Mouse (Mus musculus) embryonic facial prominence, embryonic 11.5 days (tissue): Measurements from ENCODE around the gene Baiap3. TPM values are rescaled to one million over a fixed set of nuclear protein-coding genes. Genes with fewer than 3 reads are reported as not detected.

Experiments used
- ATAC-seq: fragments of 200-750 bp; cut with Nextera tagmentation; replicated peaks from 2 replicates; pipeline ENCODE4 v1.8.0; 2017; ENCODE audit warnings: low read depth; ENCODE audit not compliant: insufficient number of reproducible peaks, low FRiP score, low TSS enrichment
- DNase-seq: peaks from one replicate; pipeline ENCODE4 v3.0.0-alpha.2; 2015; ENCODE audit warnings: low spot score
- H3K27ac ChIP-seq: fragments of 300-500 bp; sonication (generic); replicated peaks from 2 replicates; pipeline ENCODE4 v1.5.1; 2014; ENCODE audit warnings: mild to moderate bottlenecking, low read depth, low read length, control low read depth
- H3K27me3 ChIP-seq: fragments of 300-500 bp; sonication (generic); 2 replicates; pipeline ENCODE4 v1.6.1; 2014; ENCODE audit warnings: mild to moderate bottlenecking, low read length, moderate library complexity, mixed read lengths; ENCODE audit not compliant: control insufficient read depth, insufficient read depth
- H3K36me3 ChIP-seq: fragments of 300-500 bp; sonication (generic); replicated peaks from 2 replicates; pipeline ENCODE4 v1.6.1; 2014; ENCODE audit warnings: low read depth, mild to moderate bottlenecking, low read length, moderate library complexity, mixed read lengths; ENCODE audit not compliant: control insufficient read depth, insufficient read depth
- H3K4me1 ChIP-seq: fragments of 300-500 bp; sonication (generic); 2 replicates; pipeline ENCODE4 v1.6.1; 2014; ENCODE audit warnings: low read length, mixed read lengths; ENCODE audit not compliant: control insufficient read depth, insufficient read depth
- H3K4me2 ChIP-seq: fragments of 300-500 bp; sonication (generic); 2 replicates; pipeline ENCODE4 v1.6.1; 2014; ENCODE audit warnings: low read depth, mild to moderate bottlenecking, control low read depth, low read length, moderate library complexity
- H3K4me3 ChIP-seq: fragments of 300-500 bp; sonication (generic); 2 replicates; pipeline ENCODE4 v1.5.1; 2014; ENCODE audit warnings: low read depth, low read length, control low read depth
- H3K9ac ChIP-seq: fragments of 300-500 bp; sonication (generic); replicated peaks from 2 replicates; pipeline ENCODE4 v1.6.1; 2014; ENCODE audit warnings: mild to moderate bottlenecking, control low read depth, low read length
- H3K9me3 ChIP-seq: fragments of 300-500 bp; sonication (generic); replicated peaks from 2 replicates; pipeline ENCODE4 v1.6.1; 2016; ENCODE audit warnings: mild to moderate bottlenecking, low read length, inconsistent platforms, mixed read lengths; ENCODE audit not compliant: control insufficient read depth
- WGBS: fragments of 180-500 bp; shearing (Covaris S2); extraction: QIAGEN DNeasy Blood & Tissue Kit; methylation state at CpG from one replicate; pipeline ENCODE4 v1.1.7; 2014; 5-methylcytosine and 5-hydroxymethylcytosine counted together
- polyA plus RNA-seq: library from polyadenylated mRNA; unstranded; fragments of >200 nt; fragmentation: Nextera tagmentation; extraction: Ambion mirVana; gene quantifications from 2 replicates; pipeline ENCODE4 v1.2.1, GENCODE M21; 2014

Baiap3 gene
- polyA plus RNA-seq, result 0.45 and 0.66 TPM in 2 replicates

DNA sequence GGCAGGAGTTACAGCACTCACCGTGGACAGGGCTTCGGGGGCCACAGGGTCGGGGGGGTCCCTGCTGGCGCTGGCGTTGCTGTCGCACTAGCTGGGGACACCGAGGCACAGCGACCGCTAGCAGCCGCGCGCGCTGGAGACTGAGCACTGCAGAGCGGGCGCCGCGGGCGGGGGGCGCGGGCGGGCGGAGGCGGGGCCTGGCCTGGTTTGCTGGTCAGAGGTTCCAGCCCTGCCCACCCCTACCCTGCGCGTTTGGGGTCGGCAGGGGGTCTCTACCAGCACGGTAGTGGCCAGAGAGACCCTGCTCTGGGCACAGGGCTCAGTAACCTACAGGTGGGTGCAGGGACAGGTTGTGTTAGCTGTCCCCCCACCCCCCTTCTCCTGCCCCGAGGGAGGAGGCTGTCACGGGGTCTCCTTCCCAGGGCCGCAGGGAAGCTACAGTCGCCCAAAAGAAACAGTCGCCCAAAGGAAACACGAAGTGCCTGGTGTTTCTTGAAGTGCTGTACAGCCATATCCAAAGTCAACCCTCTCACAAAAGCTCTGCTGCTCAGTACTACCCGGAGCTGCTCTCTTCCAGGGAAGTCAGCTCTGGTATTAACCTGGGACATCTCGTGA lies at the start of gene Baiap3:
TSS of gene Baiap3 (minus strand) at position 225 of the 615 bp plus-strand sequence.
- Histone ChIP-seq H3K4me1 (peaks cover 6% of the 10 kb centered on the region), H3K36me3 (no peaks in the 10 kb centered on the region; the same call in 1 of the 2 replicates), H3K4me3 (peak within 1 kb of the TSS; percentile 36), H3K9ac (peak within 1 kb of the TSS; percentile 23), H3K27ac (no peak within 1 kb of the TSS), H3K27me3 (peaks cover 17% of the 10 kb centered on the region), H3K4me2 (peak within 1 kb of the TSS; percentile 61), H3K9me3 (no peaks in the 10 kb centered on the region)
- DNase-seq (peak; percentile 44), ATAC-seq (peak; percentile 54; the same call in 1 of the 2 replicates)
- WGBS, result 8% methylated on average over 27 of the region's 35 CpGs

DNA sequence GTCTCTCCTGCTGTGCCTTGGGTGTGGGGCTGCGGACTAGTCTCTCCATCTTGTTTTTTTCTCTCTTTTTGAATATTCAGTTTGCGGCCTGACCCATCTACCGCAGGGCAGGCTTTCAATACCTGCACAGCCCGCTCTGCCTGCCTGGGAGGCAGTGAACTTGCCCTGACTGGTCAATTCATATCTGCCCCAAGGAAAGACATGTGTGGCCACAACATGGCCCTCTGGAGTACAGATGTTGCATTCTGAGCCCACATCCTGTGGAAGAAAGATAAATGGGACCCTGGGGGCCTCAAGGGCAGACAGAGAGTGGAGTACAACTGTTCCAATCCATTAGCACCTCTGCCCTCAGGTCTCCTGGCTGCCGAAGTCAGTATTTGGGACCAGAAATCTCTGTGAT lies 41.9 kb upstream of the Baiap3 start, which contains the start of gene Prss34:
TSS of gene Prss34 (plus strand) at position 301 of the 400 bp plus-strand sequence.
- Histone ChIP-seq H3K27me3 (no peaks in the 10 kb centered on the region), H3K27ac (no peak within 1 kb of the TSS), H3K4me2 (no peak within 1 kb of the TSS), H3K4me1 (no peaks in the 10 kb centered on the region), H3K36me3 (no peaks in the 10 kb centered on the region), H3K9me3 (no peaks in the 10 kb centered on the region), H3K9ac (no peak within 1 kb of the TSS), H3K4me3 (no peak within 1 kb of the TSS)
- ATAC-seq, result no peak
- DNase-seq, result no peak
- WGBS, result 74% methylated on average over 5 of the region's 5 CpGs

DNA sequence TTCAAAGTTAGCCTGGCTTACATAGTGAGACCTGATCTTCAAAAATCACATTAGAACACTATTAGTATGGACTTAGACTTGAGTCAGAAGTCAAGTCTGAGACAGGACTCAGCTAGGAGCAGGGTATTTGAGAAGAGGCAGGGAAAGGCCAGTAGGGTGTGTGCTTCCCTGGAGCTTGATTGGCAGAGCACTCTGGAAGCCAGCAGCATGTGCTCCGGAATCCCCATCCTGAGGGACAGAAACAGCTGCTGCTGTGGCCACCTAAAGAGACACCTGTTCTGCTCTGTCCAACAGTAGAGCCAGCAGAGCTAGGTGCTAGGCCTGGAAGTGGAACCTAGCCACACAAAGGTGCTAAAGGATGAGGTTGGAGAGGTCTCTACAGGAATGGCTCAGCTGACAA lies 37.9 kb upstream of the Baiap3 start:
- DNase-seq (no peak), ATAC-seq (no peak)
- no peak overlapping the region for H3K27ac ChIP-seq
- no peaks in the 10 kb centered on the region for H3K36me3 ChIP-seq
- WGBS, result 60% methylated on average over 1 of the region's 1 CpGs
- H3K4me2 ChIP-seq, result no peak overlapping the region
- H3K4me3 ChIP-seq, result no peak overlapping the region
- no peaks in the 10 kb centered on the region for H3K27me3 ChIP-seq
- H3K9ac ChIP-seq, result no peak overlapping the region
- H3K4me1 ChIP-seq, result no peaks in the 10 kb centered on the region
- no peaks in the 10 kb centered on the region for H3K9me3 ChIP-seq

DNA sequence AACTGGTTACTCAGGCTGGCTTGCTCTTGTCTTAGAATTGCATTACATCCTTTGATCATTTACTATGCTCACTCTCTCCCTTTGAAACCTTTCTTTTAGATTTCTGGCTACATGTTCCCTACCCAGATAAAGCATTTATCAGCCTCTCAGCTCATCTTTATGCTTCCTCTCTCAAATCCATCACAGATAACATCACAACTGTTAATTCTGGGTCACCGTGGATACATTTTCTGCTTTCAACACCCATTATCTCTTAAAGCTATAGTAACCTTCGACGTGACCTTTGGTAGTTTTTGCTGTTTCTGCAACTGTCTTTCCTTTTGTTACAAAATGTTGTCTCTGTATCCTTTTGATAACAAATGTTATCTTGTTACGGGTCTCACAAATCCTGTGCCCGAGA lies 37.3 kb upstream of the Baiap3 start:
- Histone ChIP-seq H3K9ac (no peak overlapping the region), H3K4me3 (no peak overlapping the region), H3K4me1 (no peaks in the 10 kb centered on the region), H3K4me2 (no peak overlapping the region), H3K36me3 (no peaks in the 10 kb centered on the region), H3K9me3 (no peaks in the 10 kb centered on the region), H3K27me3 (no peaks in the 10 kb centered on the region), H3K27ac (no peak overlapping the region)
- DNase-seq (no peak), ATAC-seq (no peak)
- WGBS, result 79% methylated on average over 5 of the region's 5 CpGs

DNA sequence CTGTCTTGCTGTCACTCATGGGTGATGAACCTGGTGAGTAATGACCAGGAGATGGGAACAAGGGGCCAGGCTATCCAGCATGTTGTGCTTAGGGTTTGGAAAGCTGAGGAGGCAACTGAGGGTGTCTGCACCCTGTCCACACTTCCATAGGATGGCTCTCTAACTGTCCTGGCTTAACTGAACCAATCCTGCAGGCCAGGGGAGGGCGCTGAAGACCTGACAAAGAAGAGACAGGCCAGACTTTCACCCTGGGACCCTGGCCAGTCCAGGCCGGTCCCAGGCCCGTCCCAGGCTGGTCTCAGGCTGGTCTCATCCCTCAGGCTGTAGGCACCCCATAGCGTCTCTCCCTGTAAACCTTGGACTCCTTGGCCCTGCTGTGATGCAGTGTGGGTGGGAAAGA lies 34.2 kb upstream of the Baiap3 start:
- no peak overlapping the region for H3K4me2 ChIP-seq
- H3K4me1 ChIP-seq, result no peaks in the 10 kb centered on the region
- WGBS, result 12% methylated on average over 4 of the region's 4 CpGs
- no peaks in the 10 kb centered on the region for H3K36me3 ChIP-seq
- no peak overlapping the region for H3K4me3 ChIP-seq
- ATAC-seq (no peak), DNase-seq (no peak)
- H3K27ac ChIP-seq, result no peak overlapping the region
- H3K27me3 ChIP-seq, result no peaks in the 10 kb centered on the region
- H3K9ac ChIP-seq, result no peak overlapping the region
- H3K9me3 ChIP-seq, result no peaks in the 10 kb centered on the region

DNA sequence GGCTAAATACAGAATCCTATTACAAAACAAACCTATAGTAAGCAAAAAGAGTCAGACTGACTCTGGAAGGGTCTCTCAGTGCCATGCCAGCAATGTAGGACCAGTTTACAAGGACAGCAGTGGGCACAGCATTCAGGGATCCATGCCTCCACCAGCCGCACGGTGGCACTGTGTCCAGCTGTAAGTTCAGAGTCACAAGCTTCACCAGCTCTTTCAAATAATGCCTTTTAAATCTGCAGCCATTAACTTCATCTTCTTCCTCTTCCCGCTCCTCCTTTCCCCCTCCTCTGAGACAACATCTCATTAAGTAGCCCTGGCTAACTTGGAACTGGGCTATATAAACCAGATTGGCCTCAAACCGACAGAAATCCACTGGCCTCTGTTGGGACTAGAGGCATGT lies 32.7 kb upstream of the Baiap3 start:
- DNase-seq, result peak; percentile 67
- WGBS, result 23% methylated on average over 4 of the region's 4 CpGs
- Histone ChIP-seq H3K4me2 (no peak overlapping the region), H3K36me3 (no peaks in the 10 kb centered on the region), H3K9me3 (no peaks in the 10 kb centered on the region), H3K27me3 (no peaks in the 10 kb centered on the region), H3K27ac (no peak overlapping the region), H3K9ac (no peak overlapping the region), H3K4me3 (no peak overlapping the region), H3K4me1 (no peaks in the 10 kb centered on the region)
- ATAC-seq, result no peak

DNA sequence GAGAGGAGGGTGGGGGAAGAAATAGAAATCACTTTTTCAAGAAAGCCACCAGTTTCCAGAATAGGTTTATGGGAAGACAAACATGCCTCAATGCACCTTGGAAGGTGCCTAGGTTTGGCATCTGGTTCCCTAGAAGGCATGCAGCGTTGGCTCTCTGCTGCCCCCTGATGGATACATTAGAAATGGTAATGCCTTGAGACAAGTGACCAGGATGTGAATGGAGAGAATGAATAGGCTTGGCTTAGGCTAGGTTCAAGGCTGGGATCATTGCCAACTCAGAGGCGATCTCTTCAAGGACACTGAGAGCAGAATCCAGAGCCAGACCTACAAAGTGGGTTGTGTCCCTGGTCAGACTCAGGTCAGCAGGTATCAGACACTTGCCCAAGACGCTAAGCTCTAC lies 28.9 kb upstream of the Baiap3 start:
- Histone ChIP-seq H3K4me2 (no peak overlapping the region), H3K27me3 (no peaks in the 10 kb centered on the region), H3K9me3 (no peaks in the 10 kb centered on the region), H3K36me3 (no peaks in the 10 kb centered on the region), H3K27ac (no peak overlapping the region), H3K9ac (no peak overlapping the region), H3K4me3 (no peak overlapping the region), H3K4me1 (no peaks in the 10 kb centered on the region)
- peak; percentile 85 for DNase-seq
- 17% methylated on average over 3 of the region's 3 CpGs for WGBS
- no peak for ATAC-seq

DNA sequence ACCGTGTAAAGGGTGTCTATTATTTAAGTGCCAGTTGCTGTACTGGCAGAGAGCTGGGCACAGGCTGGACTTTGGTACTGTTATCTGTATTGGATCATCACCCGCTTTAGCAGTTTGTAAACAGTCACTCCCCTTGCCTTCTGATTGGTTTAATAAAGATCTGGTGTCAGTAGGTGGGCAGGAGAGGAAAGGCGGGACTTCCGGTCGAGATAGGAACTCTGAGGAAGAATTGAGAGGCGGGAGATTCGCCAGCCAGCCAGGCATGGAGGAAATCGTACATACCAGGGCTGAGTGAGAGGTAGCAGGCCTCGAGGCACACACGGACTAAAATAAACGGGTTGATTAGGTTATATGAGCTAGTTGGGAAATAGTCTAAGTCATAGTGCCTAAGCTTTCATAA lies 26.0 kb upstream of the Baiap3 start:
- Histone ChIP-seq H3K27ac (no peak overlapping the region), H3K4me1 (no peaks in the 10 kb centered on the region), H3K9me3 (no peaks in the 10 kb centered on the region), H3K4me3 (no peak overlapping the region), H3K4me2 (no peak overlapping the region), H3K36me3 (no peaks in the 10 kb centered on the region), H3K9ac (no peak overlapping the region), H3K27me3 (no peaks in the 10 kb centered on the region)
- 38% methylated on average over 11 of the region's 11 CpGs for WGBS
- DNase-seq (no peak), ATAC-seq (no peak)
